Mouse (Mus musculus): ENCODE results near the gene Daglb. TPM values are rescaled to one million over a fixed set of nuclear protein-coding genes. Genes with fewer than 3 reads are reported as not detected.

Daglb gene
- polyA plus RNA-seq (2016; fragmentation: Nextera tagmentation; extraction: Ambion mirVana) = 14.2 and 14.3 TPM in 2 replicates

GRCm38 (mm10) chr5:143464100-143464756, at the start of gene Daglb:
Gene Daglb, plus strand, starts transcription at chr5:143464584.
- DNase-seq (ENCODE audit: extremely low spot score, low spot score) = peak; percentile 85
- H3K27me3 ChIP-seq (ENCODE audit: poor library complexity, severe bottlenecking) = peaks cover 13% of the 10 kb centered on the region; the same call in 1 of the 2 replicates
- peak within 1 kb of the TSS; percentile 87 for H3K27ac ChIP-seq
- H3K4me1 ChIP-seq = peaks cover 22% of the 10 kb centered on the region
- peaks cover 26% of the 10 kb centered on the region for H3K36me3 ChIP-seq (replicated peaks)
- no peaks in the 10 kb centered on the region for H3K9me3 ChIP-seq
- 2% methylated on average over 43 of the region's 43 CpGs for WGBS
- H3K4me3 ChIP-seq = peak within 1 kb of the TSS; percentile 77

DNA sequence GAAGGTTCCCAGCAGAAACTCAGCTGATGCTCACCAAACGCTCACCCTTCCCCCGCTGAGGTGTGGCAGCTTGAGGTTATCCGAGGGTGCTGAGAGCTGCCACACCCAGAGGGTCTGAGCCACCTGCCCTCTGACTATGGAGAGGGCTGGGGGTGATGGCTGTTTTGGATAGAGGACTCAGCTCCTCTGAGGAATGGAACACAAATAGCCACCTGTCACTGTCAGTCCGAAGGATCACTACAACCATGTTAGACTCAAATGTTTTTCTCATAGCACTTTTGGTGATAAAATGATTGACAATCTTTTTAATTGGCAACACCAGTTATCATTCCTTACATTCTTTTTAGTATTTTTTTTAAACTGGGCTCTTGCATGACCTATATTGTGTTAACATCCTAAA, 42.9 kb upstream of the Daglb start:
- WGBS = 91% methylated on average over 4 of the region's 4 CpGs
- no peaks in the 10 kb centered on the region for H3K4me1 ChIP-seq
- H3K27me3 ChIP-seq (ENCODE audit: poor library complexity, severe bottlenecking) = no peaks in the 10 kb centered on the region
- H3K4me3 ChIP-seq = no peak overlapping the region
- peaks cover 71% of the 10 kb centered on the region for H3K36me3 ChIP-seq (replicated peaks)
- H3K9me3 ChIP-seq = peaks cover 8% of the 10 kb centered on the region; the same call in 1 of the 2 replicates
- no peak for DNase-seq (ENCODE audit: extremely low spot score, low spot score)
- H3K27ac ChIP-seq = no peak overlapping the region

DNA sequence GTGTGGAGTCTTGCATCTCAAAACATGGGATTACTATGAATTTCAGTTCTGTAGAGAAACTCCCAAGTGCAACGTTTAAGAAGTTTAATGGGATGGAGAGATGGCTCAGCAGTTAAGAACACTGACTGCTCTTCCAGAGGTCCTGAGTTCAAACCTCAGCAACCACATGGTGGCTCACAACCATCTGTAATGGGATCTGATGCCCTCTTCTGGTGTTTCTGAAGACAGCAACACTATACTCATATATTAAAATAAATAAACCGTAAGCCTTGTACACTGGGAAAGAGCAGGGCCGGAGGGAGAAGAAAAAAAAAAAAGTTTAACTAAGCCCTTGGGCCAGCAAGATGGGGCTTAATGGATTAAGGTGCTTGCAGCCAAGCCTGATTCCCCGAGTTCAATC, 41.4 kb upstream of the Daglb start:
- Histone ChIP-seq H3K4me3 (no peak overlapping the region), H3K36me3 (replicated peaks) (peaks cover 56% of the 10 kb centered on the region), H3K27me3 (ENCODE audit: poor library complexity, severe bottlenecking) (no peaks in the 10 kb centered on the region), H3K4me1 (no peaks in the 10 kb centered on the region), H3K27ac (no peak overlapping the region), H3K9me3 (no peaks in the 10 kb centered on the region)
- 90% methylated on average over 4 of the region's 4 CpGs for WGBS
- no peak for DNase-seq (ENCODE audit: extremely low spot score, low spot score)

DNA sequence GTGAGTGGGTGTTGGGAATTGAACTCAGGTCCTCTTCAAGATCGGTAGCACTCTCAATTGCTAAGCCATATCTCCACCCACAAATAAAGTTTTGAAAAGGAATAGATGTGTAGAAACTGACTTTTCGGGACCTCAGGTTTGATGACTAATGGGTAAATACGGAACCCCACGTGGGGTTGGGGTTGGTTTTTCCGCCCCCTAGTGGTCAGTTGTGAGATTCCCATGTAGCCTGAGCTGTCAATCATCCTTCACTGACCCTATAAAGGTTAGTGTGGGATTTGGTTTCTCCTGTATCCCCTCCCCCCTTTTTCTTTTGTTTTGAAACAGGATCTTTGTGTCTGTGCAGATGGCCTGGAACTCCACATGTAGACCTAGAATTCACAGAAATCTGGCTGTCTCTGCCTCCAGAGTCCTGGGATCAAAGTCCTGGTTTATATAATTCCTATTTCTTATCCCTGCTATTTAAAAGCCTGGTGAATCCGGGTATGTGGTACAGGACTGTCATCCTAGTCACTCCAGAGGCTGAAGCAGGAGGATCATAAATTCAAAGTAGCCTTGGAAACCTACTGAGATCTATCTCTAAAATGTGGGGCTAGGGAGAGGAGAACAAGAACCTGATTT, 40.4 kb upstream of the Daglb start:
- Histone ChIP-seq H3K36me3 (replicated peaks) (peaks cover 46% of the 10 kb centered on the region), H3K4me3 (no peak overlapping the region), H3K9me3 (no peaks in the 10 kb centered on the region), H3K27me3 (ENCODE audit: poor library complexity, severe bottlenecking) (no peaks in the 10 kb centered on the region), H3K27ac (no peak overlapping the region), H3K4me1 (no peaks in the 10 kb centered on the region)
- 44% methylated on average over 6 of the region's 6 CpGs for WGBS
- DNase-seq (ENCODE audit: extremely low spot score, low spot score) = peak; percentile 41

DNA sequence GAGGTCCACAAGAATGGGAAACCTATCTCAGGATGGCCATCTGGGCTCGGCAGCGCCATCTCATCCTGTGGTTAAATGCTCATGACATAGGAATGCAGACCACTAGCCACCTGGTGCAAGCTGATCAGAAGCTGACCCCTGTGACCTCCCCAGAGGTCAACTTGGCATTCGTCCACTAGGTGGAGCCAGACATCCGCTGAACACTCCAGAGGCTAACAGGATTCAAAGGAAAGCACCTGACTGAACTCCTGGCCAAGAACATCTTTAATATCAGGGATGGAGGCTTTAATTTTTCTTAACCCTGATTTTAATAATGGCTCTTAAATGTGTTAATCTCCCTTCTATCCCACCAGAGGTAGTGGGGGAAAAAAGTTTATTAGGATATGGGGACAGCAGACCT, 30.0 kb upstream of the Daglb start:
- H3K27ac ChIP-seq = no peak overlapping the region
- no peaks in the 10 kb centered on the region for H3K36me3 ChIP-seq (replicated peaks)
- H3K4me3 ChIP-seq = no peak overlapping the region
- no peaks in the 10 kb centered on the region for H3K9me3 ChIP-seq
- no peaks in the 10 kb centered on the region for H3K27me3 ChIP-seq (ENCODE audit: poor library complexity, severe bottlenecking)
- WGBS = 11% methylated on average over 4 of the region's 4 CpGs
- peak; percentile 77 for DNase-seq (ENCODE audit: extremely low spot score, low spot score)
- H3K4me1 ChIP-seq = no peaks in the 10 kb centered on the region

DNA sequence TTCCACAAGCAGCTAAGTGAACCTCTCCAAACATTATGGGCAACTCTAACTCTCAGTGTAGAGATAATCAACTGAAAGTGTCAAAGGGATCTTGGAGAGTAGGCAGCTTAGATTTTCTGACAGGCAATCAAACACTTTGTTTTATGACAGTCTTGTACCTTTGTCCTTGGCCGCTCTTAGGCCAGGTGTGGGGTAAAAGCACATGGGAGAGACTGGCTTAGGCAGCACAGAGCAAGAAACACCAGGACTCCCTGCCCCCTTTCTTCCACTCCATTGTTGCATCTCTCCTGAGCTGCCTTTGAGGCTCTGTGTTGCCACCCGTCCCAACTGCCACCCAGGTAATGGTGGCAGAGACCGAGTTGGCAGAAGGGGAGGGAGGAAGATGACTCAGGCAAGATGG, 23.1 kb upstream of the Daglb start:
- WGBS = 69% methylated on average over 3 of the region's 3 CpGs
- Histone ChIP-seq H3K4me3 (no peak overlapping the region), H3K36me3 (replicated peaks) (no peaks in the 10 kb centered on the region), H3K9me3 (no peaks in the 10 kb centered on the region), H3K27me3 (ENCODE audit: poor library complexity, severe bottlenecking) (no peaks in the 10 kb centered on the region), H3K27ac (no peak overlapping the region), H3K4me1 (no peaks in the 10 kb centered on the region)
- no peak for DNase-seq (ENCODE audit: extremely low spot score, low spot score)

DNA sequence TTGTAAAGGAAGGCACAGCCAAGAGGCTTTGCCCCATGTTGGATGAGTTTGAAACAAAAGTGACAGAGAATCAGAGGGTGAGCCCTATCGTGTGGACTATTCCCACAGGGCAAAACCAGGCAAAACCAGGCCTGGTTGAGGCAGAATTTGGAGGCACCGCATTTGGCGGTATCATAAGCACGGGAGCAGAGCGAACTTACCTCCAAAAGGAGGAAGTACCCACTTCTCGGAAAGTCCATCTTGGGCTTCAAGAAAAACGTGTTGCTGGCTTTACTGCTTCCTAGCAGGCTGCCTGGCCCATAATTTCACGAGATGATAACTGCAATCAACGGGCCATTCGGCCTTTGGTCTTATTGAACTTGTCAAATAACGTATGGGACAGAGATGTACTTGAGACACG, 22.6 kb upstream of the Daglb start:
- DNase-seq (ENCODE audit: extremely low spot score, low spot score) = no peak
- H3K27ac ChIP-seq = no peak overlapping the region
- H3K4me1 ChIP-seq = no peaks in the 10 kb centered on the region
- H3K9me3 ChIP-seq = no peaks in the 10 kb centered on the region
- 84% methylated on average over 12 of the region's 12 CpGs for WGBS
- H3K4me3 ChIP-seq = no peak overlapping the region
- no peaks in the 10 kb centered on the region for H3K36me3 ChIP-seq (replicated peaks)
- no peaks in the 10 kb centered on the region for H3K27me3 ChIP-seq (ENCODE audit: poor library complexity, severe bottlenecking)

DNA sequence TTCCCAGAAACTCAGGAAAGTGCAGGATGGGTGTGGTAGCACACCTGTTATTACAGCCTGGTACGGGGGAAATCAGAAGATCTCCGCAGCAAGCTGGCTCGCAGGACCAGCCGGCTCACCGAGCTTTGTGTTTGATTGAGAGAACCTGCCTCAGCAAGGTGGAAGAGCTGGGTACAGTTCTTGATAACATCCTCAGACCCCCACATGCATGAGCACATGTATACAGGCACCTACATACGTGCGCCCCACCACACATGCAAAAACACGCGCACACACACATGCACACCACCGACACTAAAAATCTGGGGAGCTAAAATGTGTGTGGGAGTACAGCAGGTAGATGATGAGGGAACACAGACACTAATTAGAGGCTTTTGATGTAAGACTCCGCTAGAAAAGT, 713 bp upstream of the Daglb start:
- H3K27me3 ChIP-seq (ENCODE audit: poor library complexity, severe bottlenecking) = peaks cover 13% of the 10 kb centered on the region; the same call in 1 of the 2 replicates
- 80% methylated on average over 11 of the region's 11 CpGs for WGBS
- peak overlapping the region; percentile 77 for H3K4me3 ChIP-seq
- H3K9me3 ChIP-seq = no peaks in the 10 kb centered on the region
- H3K27ac ChIP-seq = peak overlapping the region; percentile 87
- H3K4me1 ChIP-seq = peaks cover 22% of the 10 kb centered on the region
- no peak for DNase-seq (ENCODE audit: extremely low spot score, low spot score)
- H3K36me3 ChIP-seq (replicated peaks) = peaks cover 22% of the 10 kb centered on the region

GRCm38 (mm10) chr5:143464757-143465118, 354 bp downstream of the Daglb start:
- no peak for DNase-seq (ENCODE audit: extremely low spot score, low spot score)
- H3K27me3 ChIP-seq (ENCODE audit: poor library complexity, severe bottlenecking) = peaks cover 13% of the 10 kb centered on the region; the same call in 1 of the 2 replicates
- H3K27ac ChIP-seq = peak overlapping the region; percentile 87
- H3K4me1 ChIP-seq = peaks cover 22% of the 10 kb centered on the region
- peak overlapping the region; percentile 77 for H3K4me3 ChIP-seq
- peaks cover 32% of the 10 kb centered on the region for H3K36me3 ChIP-seq (replicated peaks)
- H3K9me3 ChIP-seq = no peaks in the 10 kb centered on the region
- under 1% methylated on average over 20 of the region's 20 CpGs for WGBS

- Histone ChIP-seq H3K27ac (peak overlapping the region; percentile 87), H3K36me3 (replicated peaks) (peaks cover 38% of the 10 kb centered on the region), H3K4me3 (peak overlapping the region; percentile 77), H3K4me1 (peaks cover 22% of the 10 kb centered on the region), H3K27me3 (ENCODE audit: poor library complexity, severe bottlenecking) (peaks cover 13% of the 10 kb centered on the region; the same call in 1 of the 2 replicates), H3K9me3 (no peaks in the 10 kb centered on the region)
- no peak for DNase-seq (ENCODE audit: extremely low spot score, low spot score)
- 38% methylated on average over 23 of the region's 23 CpGs for WGBS
Observed at GRCm38 (mm10) chr5:143465156-143466085, 1.0 kb downstream of the Daglb start.

GRCm38 (mm10) chr5:143466891-143467669, 2.7 kb downstream of the Daglb start:
- 94% methylated on average over 23 of the region's 23 CpGs for WGBS
- Histone ChIP-seq H3K4me3 (no peak overlapping the region), H3K27me3 (ENCODE audit: poor library complexity, severe bottlenecking) (peaks cover 13% of the 10 kb centered on the region; the same call in 1 of the 2 replicates), H3K9me3 (no peaks in the 10 kb centered on the region), H3K27ac (no peak overlapping the region), H3K36me3 (replicated peaks) (peaks cover 55% of the 10 kb centered on the region), H3K4me1 (peaks cover 22% of the 10 kb centered on the region)
- DNase-seq (ENCODE audit: extremely low spot score, low spot score) = no peak

DNA sequence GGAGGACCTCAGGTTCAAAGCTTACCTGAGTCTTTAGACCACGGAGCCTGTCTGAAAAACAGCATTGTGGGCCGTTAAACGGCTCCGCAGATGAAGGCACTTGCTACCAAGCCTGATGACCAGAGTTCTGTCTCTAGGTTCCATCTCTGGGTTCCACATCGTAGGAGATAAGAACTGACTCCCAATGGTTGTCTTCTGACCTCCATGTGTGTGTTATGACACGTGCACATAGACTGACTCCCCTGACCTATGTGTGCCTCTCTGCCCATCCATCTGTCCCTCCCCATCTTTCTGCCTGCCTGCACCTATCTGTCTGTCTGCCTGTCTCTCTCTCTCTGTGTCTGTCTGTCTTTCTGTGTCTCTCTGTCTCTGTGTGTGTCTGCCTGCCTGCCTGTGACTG, 3.5 kb downstream of the Daglb start:
- H3K27me3 ChIP-seq (ENCODE audit: poor library complexity, severe bottlenecking) = peaks cover 10% of the 10 kb centered on the region; the same call in 1 of the 2 replicates
- H3K27ac ChIP-seq = no peak overlapping the region
- peaks cover 63% of the 10 kb centered on the region for H3K36me3 ChIP-seq (replicated peaks)
- H3K4me3 ChIP-seq = no peak overlapping the region
- H3K4me1 ChIP-seq = peaks cover 22% of the 10 kb centered on the region
- no peak for DNase-seq (ENCODE audit: extremely low spot score, low spot score)
- H3K9me3 ChIP-seq = no peaks in the 10 kb centered on the region
- 94% methylated on average over 6 of the region's 6 CpGs for WGBS
